Mouse (Mus musculus) lung, embryonic 16.5 days (tissue): Measurements from ENCODE around the gene Sbk2. TPM values are rescaled to one million over a fixed set of nuclear protein-coding genes. Genes with fewer than 3 reads are reported as not detected.

Experiments used
- ATAC-seq: fragments of 200-750 bp; cut with Nextera tagmentation; 2 replicates; pipeline ENCODE4 v1.8.0; 2017; ENCODE audit warnings: low read depth, mild to moderate bottlenecking, moderate library complexity
- H3K27ac ChIP-seq: fragments of 300-500 bp; sonication (generic); 2 replicates; pipeline ENCODE4 v1.5.1; 2014; ENCODE audit warnings: mild to moderate bottlenecking, control low read depth, low read length
- H3K27me3 ChIP-seq: fragments of 300-500 bp; sonication (generic); 2 replicates; pipeline ENCODE4 v1.6.1; 2014; ENCODE audit warnings: low read depth, low read length, mixed read lengths; ENCODE audit not compliant: control insufficient read depth, insufficient read depth
- H3K36me3 ChIP-seq: fragments of 300-500 bp; sonication (generic); 2 replicates; pipeline ENCODE4 v1.6.1; 2014; ENCODE audit warnings: low read length; ENCODE audit not compliant: control insufficient read depth, insufficient read depth
- H3K4me1 ChIP-seq: fragments of 300-500 bp; sonication (generic); replicated peaks from 2 replicates; pipeline ENCODE4 v1.6.1; 2014; ENCODE audit warnings: low read length, mixed read lengths; ENCODE audit not compliant: control insufficient read depth, insufficient read depth
- H3K4me2 ChIP-seq: fragments of 300-500 bp; sonication (generic); 2 replicates; pipeline ENCODE4 v1.6.1; 2014; ENCODE audit warnings: low read depth, low read length, control low read depth
- H3K4me3 ChIP-seq: fragments of 300-500 bp; sonication (generic); 2 replicates; pipeline ENCODE4 v1.5.1; 2014; ENCODE audit warnings: mild to moderate bottlenecking, low read length, control low read depth
- H3K9ac ChIP-seq: fragments of 300-500 bp; sonication (generic); 2 replicates; pipeline ENCODE4 v1.6.1; 2014; ENCODE audit warnings: low read length, control low read depth
- H3K9me3 ChIP-seq: fragments of 300-500 bp; sonication (generic); 2 replicates; pipeline ENCODE4 v1.6.1; 2016; ENCODE audit warnings: low read length; ENCODE audit not compliant: control insufficient read depth
- WGBS: fragments of 180-500 bp; shearing (Covaris S2); extraction: QIAGEN DNeasy Blood & Tissue Kit; methylation state at CpG from one replicate; pipeline ENCODE4 v1.1.7; 2014; 5-methylcytosine and 5-hydroxymethylcytosine counted together
- polyA plus RNA-seq: library from polyadenylated mRNA; unstranded; fragments of >200 nt; fragmentation: Nextera tagmentation; extraction: Ambion mirVana; gene quantifications from 2 replicates; pipeline ENCODE4 v1.2.1, GENCODE M21; 2015

Gene Sbk2
- polyA plus RNA-seq, 1 experiment from 2014 or later = 0.85 TPM

DNA sequence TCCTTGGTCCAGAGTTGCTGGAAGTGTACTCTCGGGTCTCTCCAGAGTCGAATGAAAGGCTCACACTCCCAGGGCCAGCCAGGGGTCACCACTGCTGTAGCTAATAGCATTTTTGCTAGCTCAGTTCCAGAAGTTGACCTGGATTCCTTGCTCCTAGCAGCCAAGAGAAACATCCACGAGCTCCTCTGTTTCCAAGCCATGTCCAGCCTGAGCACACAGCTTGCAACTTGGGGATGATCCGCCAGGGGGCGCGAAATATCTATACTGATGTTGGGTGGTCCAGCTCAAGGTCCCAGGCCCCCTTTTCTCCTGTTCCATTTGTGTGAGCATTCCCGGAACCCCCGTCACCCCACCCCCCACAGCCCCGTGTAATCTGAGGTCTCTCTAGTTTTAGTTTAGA, 52.6 kb downstream of the Sbk2 start:
- no peak for ATAC-seq
- no peaks in the 10 kb centered on the region for H3K9me3 ChIP-seq
- H3K27ac ChIP-seq = no peak overlapping the region
- no peak overlapping the region for H3K9ac ChIP-seq
- no peak overlapping the region for H3K4me2 ChIP-seq
- no peaks in the 10 kb centered on the region for H3K27me3 ChIP-seq
- H3K36me3 ChIP-seq = no peaks in the 10 kb centered on the region
- peaks cover 9% of the 10 kb centered on the region for H3K4me1 ChIP-seq
- WGBS = 20% methylated on average over 9 of the region's 9 CpGs
- no peak overlapping the region for H3K4me3 ChIP-seq

GRCm38 (mm10) chr7:4906466-4906950, 57.7 kb downstream of the Sbk2 start, which contains the start of gene Gm36210:
TSS of gene Gm36210 (minus strand) at chr7:4906516.
- no peak within 1 kb of the TSS for H3K27ac ChIP-seq
- no peak for ATAC-seq
- no peaks in the 10 kb centered on the region; the same call in 1 of the 2 replicates for H3K4me1 ChIP-seq
- H3K4me2 ChIP-seq = no peak within 1 kb of the TSS
- no peaks in the 10 kb centered on the region for H3K9me3 ChIP-seq
- H3K4me3 ChIP-seq = no peak within 1 kb of the TSS
- H3K36me3 ChIP-seq = no peaks in the 10 kb centered on the region
- H3K9ac ChIP-seq = no peak within 1 kb of the TSS
- 62% methylated on average over 10 of the region's 10 CpGs for WGBS
- no peaks in the 10 kb centered on the region for H3K27me3 ChIP-seq

DNA sequence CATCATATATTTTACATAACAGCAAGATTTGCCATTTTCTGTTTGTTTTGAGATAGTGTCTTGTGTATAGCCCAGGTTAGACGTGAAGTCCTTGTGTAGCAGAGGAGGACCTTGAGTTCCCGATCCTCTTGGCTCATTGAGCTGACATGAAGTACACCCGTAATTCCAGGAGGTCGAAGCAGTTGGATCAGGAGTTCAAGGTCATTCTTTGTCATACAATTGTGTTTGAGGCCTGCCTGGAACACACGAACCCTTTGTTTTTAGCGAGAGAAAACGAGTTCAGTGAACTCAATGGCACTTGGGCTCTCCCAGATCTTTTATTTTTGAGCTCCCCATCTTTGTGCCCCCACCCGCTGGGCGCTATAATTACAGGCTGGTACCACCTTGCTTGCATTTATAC, 61.8 kb downstream of the Sbk2 start:
- 74% methylated on average over 9 of the region's 9 CpGs for WGBS
- ATAC-seq = no peak
- no peaks in the 10 kb centered on the region for H3K36me3 ChIP-seq
- no peak overlapping the region for H3K4me2 ChIP-seq
- H3K27me3 ChIP-seq = peaks cover 7% of the 10 kb centered on the region; the same call in 1 of the 2 replicates
- peaks cover 4% of the 10 kb centered on the region for H3K4me1 ChIP-seq
- H3K9me3 ChIP-seq = no peaks in the 10 kb centered on the region
- H3K4me3 ChIP-seq = no peak overlapping the region
- H3K9ac ChIP-seq = no peak overlapping the region
- H3K27ac ChIP-seq = no peak overlapping the region

DNA sequence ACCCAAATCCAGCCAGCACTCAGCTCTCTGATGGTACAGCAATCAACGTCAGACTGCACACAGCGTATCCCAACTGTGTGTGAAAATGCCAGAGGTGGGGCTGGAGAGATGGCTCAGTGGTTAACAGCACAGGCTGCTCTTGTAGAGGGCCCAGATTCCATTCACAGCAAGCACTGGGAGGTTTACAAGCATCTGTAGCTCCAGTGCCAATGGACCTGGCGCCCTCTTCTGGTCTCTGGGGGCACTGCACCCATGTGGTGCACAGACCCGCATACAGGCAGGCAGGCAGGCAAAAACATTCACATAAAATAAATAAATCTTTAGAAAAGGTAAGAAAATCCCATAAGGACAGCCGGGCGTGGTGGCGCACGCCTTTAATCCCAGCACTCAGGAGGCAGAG, 63.0 kb downstream of the Sbk2 start:
- peaks cover 7% of the 10 kb centered on the region; the same call in 1 of the 2 replicates for H3K27me3 ChIP-seq
- 50% methylated on average over 8 of the region's 8 CpGs for WGBS
- no peak overlapping the region for H3K27ac ChIP-seq
- H3K4me2 ChIP-seq = no peak overlapping the region
- no peaks in the 10 kb centered on the region for H3K9me3 ChIP-seq
- H3K9ac ChIP-seq = no peak overlapping the region
- H3K4me1 ChIP-seq = peaks cover 4% of the 10 kb centered on the region
- H3K4me3 ChIP-seq = no peak overlapping the region
- no peaks in the 10 kb centered on the region for H3K36me3 ChIP-seq
- ATAC-seq = no peak

GRCm38 (mm10) chr7:4900523-4900851, 63.7 kb downstream of the Sbk2 start:
- ATAC-seq = no peak
- peaks cover 7% of the 10 kb centered on the region; the same call in 1 of the 2 replicates for H3K27me3 ChIP-seq
- H3K4me3 ChIP-seq = peak overlapping the region; percentile 9; the same call in 1 of the 2 replicates
- no peaks in the 10 kb centered on the region for H3K9me3 ChIP-seq
- H3K36me3 ChIP-seq = no peaks in the 10 kb centered on the region
- WGBS = 17% methylated on average over 9 of the region's 11 CpGs
- H3K9ac ChIP-seq = no peak overlapping the region
- peak overlapping the region; percentile 51 for H3K4me2 ChIP-seq
- H3K4me1 ChIP-seq = peaks cover 4% of the 10 kb centered on the region
- no peak overlapping the region for H3K27ac ChIP-seq

DNA sequence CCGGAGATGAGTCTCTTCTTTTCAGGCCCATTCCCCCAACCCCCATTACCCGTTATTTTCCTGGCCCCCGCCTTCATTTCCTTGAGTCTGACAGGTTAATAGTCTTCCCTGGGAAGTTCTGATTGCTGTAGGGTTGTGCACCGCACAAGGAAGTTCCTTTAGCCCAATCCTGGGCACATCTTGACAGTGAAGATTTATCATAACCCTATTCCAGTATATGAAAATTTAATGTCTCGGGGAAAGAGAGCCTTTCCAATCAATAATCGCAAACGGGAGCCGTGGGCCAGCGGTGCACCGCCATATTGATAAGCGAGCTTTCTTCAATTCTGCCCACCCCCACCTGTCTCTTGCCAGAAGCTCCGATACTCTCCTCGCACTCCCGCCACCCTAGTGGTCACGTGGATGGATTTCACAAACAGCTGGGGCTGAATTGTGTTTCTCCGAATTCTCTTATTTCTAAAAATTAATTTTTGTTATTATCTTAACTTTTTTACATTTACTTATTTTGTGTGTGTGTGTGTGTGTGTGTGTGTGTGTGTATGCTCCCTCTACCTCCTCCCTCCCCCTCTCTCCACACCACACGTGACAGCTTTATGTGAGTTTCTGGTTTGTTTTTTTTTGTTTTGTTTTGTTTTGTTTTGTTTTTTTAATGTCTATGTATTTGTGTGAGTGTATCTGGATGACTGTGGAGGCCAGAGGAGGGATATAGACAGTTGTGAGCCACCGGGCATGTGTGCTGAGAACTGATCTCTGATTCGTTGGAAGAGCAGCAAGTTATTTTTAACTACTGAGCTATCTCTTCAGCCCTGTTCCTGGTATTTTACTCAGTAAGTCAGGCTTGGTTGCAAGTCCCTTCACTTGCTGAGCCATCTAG, 64.3 kb downstream of the Sbk2 start:
- 5% methylated on average over 19 of the region's 19 CpGs for WGBS
- H3K4me3 ChIP-seq = peak overlapping the region; percentile 29
- H3K9me3 ChIP-seq = no peaks in the 10 kb centered on the region
- ATAC-seq = peak; percentile 37; the same call in 1 of the 2 replicates
- H3K36me3 ChIP-seq = no peaks in the 10 kb centered on the region
- peaks cover 4% of the 10 kb centered on the region for H3K4me1 ChIP-seq
- peak overlapping the region; percentile 51 for H3K4me2 ChIP-seq
- peaks cover 7% of the 10 kb centered on the region; the same call in 1 of the 2 replicates for H3K27me3 ChIP-seq
- H3K27ac ChIP-seq = no peak overlapping the region
- peak overlapping the region; percentile 45 for H3K9ac ChIP-seq

DNA sequence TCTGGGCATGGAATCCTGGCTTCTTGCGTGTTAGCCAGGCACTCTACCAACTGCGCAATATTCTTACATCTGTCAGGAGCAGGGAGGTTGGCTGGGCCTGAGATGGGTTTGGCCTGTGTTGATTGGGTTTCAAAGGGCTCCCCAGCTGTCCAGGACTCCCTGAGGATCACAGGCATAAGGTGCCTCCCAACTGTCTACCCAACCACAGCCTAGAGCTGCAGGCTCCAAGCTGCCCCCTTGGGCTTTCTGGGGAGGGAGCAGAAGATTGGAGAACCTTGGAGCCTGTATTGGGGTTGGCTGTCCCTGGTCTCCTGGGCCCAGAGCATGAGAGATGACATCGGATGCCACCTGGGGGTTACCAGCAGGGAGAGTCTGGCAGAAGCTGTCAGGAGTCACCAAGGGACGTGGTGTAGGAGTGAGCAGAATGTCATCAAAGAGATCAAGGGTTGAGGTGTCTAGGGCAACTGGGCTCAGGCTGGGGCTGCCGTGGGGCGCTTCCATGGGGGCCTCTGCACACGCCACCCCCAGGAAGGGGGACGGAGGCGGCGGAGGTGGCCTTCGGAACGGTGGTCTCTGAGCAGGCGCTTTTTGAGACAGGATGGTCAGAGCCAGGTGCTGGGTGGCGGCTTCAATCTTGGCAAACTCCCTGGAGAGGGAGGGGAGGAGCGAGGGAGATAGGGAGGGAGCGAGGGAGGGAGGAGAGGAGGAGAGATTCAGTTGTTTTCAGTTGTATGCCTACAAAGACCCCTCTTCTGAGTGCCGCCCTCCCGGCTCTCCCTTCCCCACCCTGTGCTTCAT, 65.2 kb downstream of the Sbk2 start:
- Histone ChIP-seq H3K27me3 (peaks cover 7% of the 10 kb centered on the region; the same call in 1 of the 2 replicates), H3K27ac (no peak overlapping the region), H3K36me3 (no peaks in the 10 kb centered on the region), H3K4me1 (peaks cover 4% of the 10 kb centered on the region), H3K9ac (peak overlapping the region; percentile 45), H3K9me3 (no peaks in the 10 kb centered on the region), H3K4me2 (peak overlapping the region; percentile 51), H3K4me3 (peak overlapping the region; percentile 29)
- WGBS = 17% methylated on average over 18 of the region's 18 CpGs
- peak; percentile 47; the same call in 1 of the 2 replicates for ATAC-seq

GRCm38 (mm10) chr7:4895186-4895585, 69.0 kb downstream of the Sbk2 start:
- WGBS = 42% methylated on average over 10 of the region's 11 CpGs
- ATAC-seq = no peak
- Histone ChIP-seq H3K27ac (no peak overlapping the region), H3K4me2 (no peak overlapping the region), H3K27me3 (peaks cover 7% of the 10 kb centered on the region; the same call in 1 of the 2 replicates), H3K4me3 (no peak overlapping the region), H3K9me3 (no peaks in the 10 kb centered on the region), H3K4me1 (peaks cover 4% of the 10 kb centered on the region), H3K9ac (no peak overlapping the region), H3K36me3 (no peaks in the 10 kb centered on the region)
